12 mouse cellular contexts compared by ENCODE assay signal in the genomic region with DNA sequence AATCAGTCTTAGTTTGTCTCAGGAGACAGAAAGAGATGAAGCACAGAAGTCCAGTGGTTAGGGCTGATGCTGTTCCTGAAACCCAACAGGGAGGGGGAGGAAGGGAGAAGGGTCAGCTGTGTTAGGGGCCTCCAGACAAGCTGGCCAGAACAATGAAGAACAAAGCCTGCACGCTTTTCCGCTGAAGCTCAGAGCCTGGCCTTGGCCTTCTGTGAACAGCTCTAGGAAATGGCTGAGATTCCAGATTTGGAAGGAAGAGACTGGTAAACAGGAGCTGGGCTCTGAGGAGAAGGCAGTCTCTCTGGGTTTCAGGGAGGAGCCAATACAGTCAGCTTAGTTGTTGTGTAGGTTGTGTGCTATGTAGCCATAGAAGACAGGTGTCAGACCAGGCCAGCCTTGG. TPM values are rescaled to one million over a fixed set of nuclear protein-coding genes. Genes with fewer than 3 reads are reported as not detected.
DNase-seq lines count a peak whose midpoint lies in the region; ATAC-seq lines count a peak whose summit lies in the region.
"Had no signal": no experiment of that assay in that cellular context is flagged by ENCODE, and none has a peak within 500 bp of the region (broad histone marks: within the 10 kb centered on the region; RNA-seq: fewer than 3 reads in every experiment).

No protein-coding gene starts in this region.

- no peaks in the 10 kb centered on the region for H3K27me3 ChIP-seq in intestine, embryonic 16.5 days (replicated peaks; ENCODE audit: control insufficient read depth, insufficient read depth, low read length)
- H3K27me3 ChIP-seq in intestine, embryonic 15.5 days (replicated peaks) = no peaks in the 10 kb centered on the region
- H3K27me3 ChIP-seq in heart, embryonic 12.5 days (replicated peaks) = no peaks in the 10 kb centered on the region

- no peaks in the 10 kb centered on the region for H3K36me3 ChIP-seq in intestine, embryonic 16.5 days (ENCODE audit: control insufficient read depth, insufficient read depth, low read length)
- no peaks in the 10 kb centered on the region for H3K36me3 ChIP-seq in intestine, embryonic 15.5 days
- no peaks in the 10 kb centered on the region for H3K36me3 ChIP-seq in heart, embryonic 12.5 days
- H3K36me3 ChIP-seq: limb, embryonic 15.5 days had no signal

- no peak overlapping the region for H3K27ac ChIP-seq in intestine, embryonic 16.5 days (ENCODE audit: low read length)
- H3K27ac ChIP-seq in intestine, embryonic 15.5 days = no peak overlapping the region
- 0 out of 2 replicates have a peak overlapping the region, but pooled peaks have one; percentile 7 for H3K27ac ChIP-seq in heart, embryonic 12.5 days (ENCODE audit: poor library complexity, severe bottlenecking)
- H3K27ac ChIP-seq: limb, embryonic 15.5 days had no signal

- WGBS in intestine, embryonic 16.5 days = 76% methylated on average over 2 of the region's 2 CpGs
- 78% methylated on average over 2 of the region's 2 CpGs for WGBS in intestine, embryonic 15.5 days
- 73% methylated on average over 2 of the region's 2 CpGs for WGBS in heart, embryonic 12.5 days

- H3K9me3 ChIP-seq in intestine, embryonic 16.5 days (ENCODE audit: control insufficient read depth, low read length) = no peaks in the 10 kb centered on the region
- H3K9me3 ChIP-seq in intestine, embryonic 15.5 days = no peaks in the 10 kb centered on the region
- H3K9me3 ChIP-seq in heart, embryonic 12.5 days (replicated peaks) = no peaks in the 10 kb centered on the region
- H3K9me3 ChIP-seq: limb, embryonic 15.5 days had no signal

- no peaks in the 10 kb centered on the region for H3K4me1 ChIP-seq in intestine, embryonic 16.5 days (ENCODE audit: control insufficient read depth, insufficient read depth, low read length)
- H3K4me1 ChIP-seq in intestine, embryonic 15.5 days (replicated peaks) = no peaks in the 10 kb centered on the region
- H3K4me1 ChIP-seq in heart, embryonic 12.5 days (replicated peaks) = peaks cover 6% of the 10 kb centered on the region; the same call in 1 of the 2 replicates
- H3K4me1 ChIP-seq: limb, embryonic 15.5 days had no signal

- H3K4me3 ChIP-seq in intestine, embryonic 16.5 days (ENCODE audit: low read length) = no peak overlapping the region
- no peak overlapping the region for H3K4me3 ChIP-seq in intestine, embryonic 15.5 days (replicated peaks)
- no peak overlapping the region for H3K4me3 ChIP-seq in heart, embryonic 12.5 days
- H3K4me3 ChIP-seq: limb, embryonic 15.5 days had no signal

- H3K4me2 ChIP-seq in intestine, embryonic 16.5 days (ENCODE audit: low read depth, low read length) = no peak overlapping the region
- H3K4me2 ChIP-seq in intestine, embryonic 15.5 days (replicated peaks) = no peak overlapping the region
- H3K4me2 ChIP-seq in heart, embryonic 12.5 days = no peak overlapping the region
- H3K4me2 ChIP-seq: limb, embryonic 15.5 days had no signal

- DNase-seq in kidney, postnatal 10 days = peak; percentile 59
- DNase-seq in lung, postnatal 36 days = peak; percentile 80
- no peak for DNase-seq in layer of hippocampus, adult 18-20 months (ENCODE audit: low spot score in 2 of 2)
- no peak for DNase-seq in right cerebral cortex, postnatal 4 days
- no peak for DNase-seq in natural killer cell, adult 2 months (ENCODE audit: low spot score in 2 of 2)
- DNase-seq: cerebellum, adult 8-10 months; thymus, postnatal 14 days had no signal

- no peak overlapping the region for H3K9ac ChIP-seq in intestine, embryonic 16.5 days (ENCODE audit: low read depth, low read length)
- H3K9ac ChIP-seq in intestine, embryonic 15.5 days = no peak overlapping the region
- no peak overlapping the region for H3K9ac ChIP-seq in heart, embryonic 12.5 days
- H3K9ac ChIP-seq: limb, embryonic 15.5 days had no signal

- ATAC-seq in intestine, embryonic 16.5 days = peak; percentile 33; the same call in 1 of the 2 replicates
- no peak for ATAC-seq in intestine, embryonic 15.5 days
- ATAC-seq in heart, embryonic 12.5 days (ENCODE audit: insufficient number of reproducible peaks, low FRiP score) = peak; percentile 34; the same call in 1 of the 2 replicates

RNA-seq across cellular contexts. Expression of a gene that starts 1.1 kb away (rescaled TPM):
- polyA plus RNA-seq in intestine, embryonic 16.5 days (2015; fragmentation: Nextera tagmentation; extraction: Ambion mirVana) = 11.7 and 13.9 TPM in 2 replicates
- 11.4 and 11.9 TPM in 2 replicates for polyA plus RNA-seq in intestine, embryonic 15.5 days (2015; fragmentation: Nextera tagmentation; extraction: Ambion mirVana)
- 4.6 and 6.2 TPM in 2 replicates for polyA plus RNA-seq in heart, embryonic 12.5 days (2016; fragmentation: Nextera tagmentation; extraction: Ambion mirVana)
- total RNA-seq in layer of hippocampus, adult 18-20 months (2021) = 1 to 10 TPM; 4.6 to 5.9 TPM

RNA-seq across cellular contexts. Expression of a gene that starts 32.5 kb away (rescaled TPM):
- polyA plus RNA-seq in intestine, embryonic 16.5 days (2015; fragmentation: Nextera tagmentation; extraction: Ambion mirVana) = 0.07 TPM in 1 of 2 replicates, not detected in the other
- 0.04 TPM in 1 of 2 replicates, not detected in the other for polyA plus RNA-seq in intestine, embryonic 15.5 days (2015; fragmentation: Nextera tagmentation; extraction: Ambion mirVana)
- polyA plus RNA-seq in heart, embryonic 12.5 days (2016; fragmentation: Nextera tagmentation; extraction: Ambion mirVana) = 0.10 and 0.20 TPM in 2 replicates
- 1 to 10 TPM; 7.2 to 8.9 TPM for total RNA-seq in layer of hippocampus, adult 18-20 months (2021)

RNA-seq across cellular contexts. Expression of a gene that starts 33.4 kb away (rescaled TPM):
- 0.05 and 0.09 TPM in 2 replicates for polyA plus RNA-seq in intestine, embryonic 16.5 days (2015; fragmentation: Nextera tagmentation; extraction: Ambion mirVana)
- polyA plus RNA-seq in intestine, embryonic 15.5 days (2015; fragmentation: Nextera tagmentation; extraction: Ambion mirVana) = 0.06 and 0.08 TPM in 2 replicates
- 0.06 TPM in 1 of 2 replicates, not detected in the other for polyA plus RNA-seq in heart, embryonic 12.5 days (2016; fragmentation: Nextera tagmentation; extraction: Ambion mirVana)
- total RNA-seq in layer of hippocampus, adult 18-20 months (2021) = 10 to 100 TPM; 64.9 to 66.6 TPM
- total RNA-seq: hematopoietic stem cell, adult 5-6 weeks had no signal

RNA-seq across cellular contexts. Expression of a gene that starts 52.4 kb away (rescaled TPM):
- 3.8 and 4.3 TPM in 2 replicates for polyA plus RNA-seq in intestine, embryonic 16.5 days (2015; fragmentation: Nextera tagmentation; extraction: Ambion mirVana)
- 5.0 and 6.1 TPM in 2 replicates for polyA plus RNA-seq in intestine, embryonic 15.5 days (2015; fragmentation: Nextera tagmentation; extraction: Ambion mirVana)
- polyA plus RNA-seq in heart, embryonic 12.5 days (2016; fragmentation: Nextera tagmentation; extraction: Ambion mirVana) = 5.4 and 5.6 TPM in 2 replicates
- total RNA-seq in layer of hippocampus, adult 18-20 months (2021) = 1 to 10 TPM; 1.7 to 2.5 TPM

Comparison
In these comparisons a context has a peak if more than half of its experiments do, and no peak if none do; other contexts are left out.
1. DNase-seq: peak in kidney, postnatal 10 days (single experiment) and lung, postnatal 36 days (single experiment); none in layer of hippocampus, adult 18-20 months (0 of 2), right cerebral cortex, postnatal 4 days (single experiment) and natural killer cell, adult 2 months (0 of 2).